Mouse (Mus musculus): ENCODE data around the gene Gfap. TPM values are rescaled to one million over a fixed set of nuclear protein-coding genes. Genes with fewer than 3 reads are reported as not detected.

Gfap gene
- polyA plus RNA-seq, 1 experiment from 2014 or later: 0.62 TPM

DNA sequence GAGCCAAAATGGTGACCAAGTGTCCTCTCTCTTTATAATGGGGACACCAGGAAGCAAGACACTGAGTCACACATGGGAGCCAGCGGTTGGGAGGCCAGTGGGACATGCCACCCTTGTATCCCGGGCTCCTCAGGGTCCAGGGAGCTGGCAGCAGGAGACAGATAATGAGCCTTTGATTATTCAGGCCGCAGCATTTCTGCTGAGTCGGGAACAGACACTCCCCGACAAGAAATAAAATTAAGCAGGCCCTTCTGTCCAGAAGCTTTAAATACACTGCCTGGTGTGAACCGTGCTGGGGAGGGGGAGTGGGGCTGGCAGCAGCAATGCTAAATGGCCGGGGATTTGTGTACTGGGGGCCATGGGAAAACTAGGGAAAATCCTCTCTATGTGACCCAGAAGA is 10.7 kb upstream of the Gfap start:
- H3K27ac ChIP-seq (ENCODE audit: low read length): no peak overlapping the region
- no peaks in the 10 kb centered on the region for H3K27me3 ChIP-seq (ENCODE audit: control insufficient read depth, insufficient read depth, low read length)
- peaks cover 81% of the 10 kb centered on the region for H3K36me3 ChIP-seq (ENCODE audit: control insufficient read depth, insufficient read depth, low read length)
- H3K4me2 ChIP-seq (replicated peaks; ENCODE audit: low read depth, low read length): no peak overlapping the region
- 79% methylated on average over 7 of the region's 7 CpGs for WGBS
- H3K9ac ChIP-seq (replicated peaks; ENCODE audit: low read depth, low read length): no peak overlapping the region
- H3K9me3 ChIP-seq (ENCODE audit: control insufficient read depth, low read depth, low read length): no peaks in the 10 kb centered on the region
- H3K4me3 ChIP-seq (ENCODE audit: low read depth, low read length): no peak overlapping the region
- no peak for ATAC-seq (ENCODE audit: insufficient number of reproducible peaks, insufficient read depth, low FRiP score, low read depth)
- no peaks in the 10 kb centered on the region for H3K4me1 ChIP-seq (ENCODE audit: control insufficient read depth, insufficient read depth, low read length)

DNA sequence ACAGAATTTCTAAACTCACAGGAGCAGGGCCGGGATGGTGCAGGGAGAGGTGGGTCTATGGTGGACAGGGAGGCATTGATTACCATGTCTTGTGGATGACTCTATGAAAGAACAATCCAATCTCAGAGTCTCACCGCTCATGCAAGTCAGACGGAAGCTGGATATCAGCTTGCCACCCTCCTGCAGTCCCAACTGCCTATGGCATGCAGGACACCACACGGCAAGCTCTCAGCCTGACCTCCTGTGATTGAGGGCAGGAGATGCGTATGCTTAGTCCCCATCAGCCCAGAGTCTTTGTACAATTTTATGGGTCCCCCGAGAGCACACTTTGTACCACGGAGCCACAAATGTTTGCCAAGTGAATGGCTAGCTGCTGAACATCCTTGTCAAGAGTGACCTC is 2.9 kb upstream of the Gfap start:
- H3K36me3 ChIP-seq (ENCODE audit: control insufficient read depth, insufficient read depth, low read length): peaks cover 31% of the 10 kb centered on the region
- no peak overlapping the region for H3K4me2 ChIP-seq (replicated peaks; ENCODE audit: low read depth, low read length)
- 67% methylated on average over 7 of the region's 7 CpGs for WGBS
- no peak overlapping the region for H3K27ac ChIP-seq (ENCODE audit: low read length)
- ATAC-seq (ENCODE audit: insufficient number of reproducible peaks, insufficient read depth, low FRiP score, low read depth): no peak
- H3K4me3 ChIP-seq (ENCODE audit: low read depth, low read length): no peak overlapping the region
- no peaks in the 10 kb centered on the region for H3K9me3 ChIP-seq (ENCODE audit: control insufficient read depth, low read depth, low read length)
- H3K9ac ChIP-seq (replicated peaks; ENCODE audit: low read depth, low read length): no peak overlapping the region
- H3K4me1 ChIP-seq (ENCODE audit: control insufficient read depth, insufficient read depth, low read length): no peaks in the 10 kb centered on the region
- H3K27me3 ChIP-seq (ENCODE audit: control insufficient read depth, insufficient read depth, low read length): no peaks in the 10 kb centered on the region

DNA sequence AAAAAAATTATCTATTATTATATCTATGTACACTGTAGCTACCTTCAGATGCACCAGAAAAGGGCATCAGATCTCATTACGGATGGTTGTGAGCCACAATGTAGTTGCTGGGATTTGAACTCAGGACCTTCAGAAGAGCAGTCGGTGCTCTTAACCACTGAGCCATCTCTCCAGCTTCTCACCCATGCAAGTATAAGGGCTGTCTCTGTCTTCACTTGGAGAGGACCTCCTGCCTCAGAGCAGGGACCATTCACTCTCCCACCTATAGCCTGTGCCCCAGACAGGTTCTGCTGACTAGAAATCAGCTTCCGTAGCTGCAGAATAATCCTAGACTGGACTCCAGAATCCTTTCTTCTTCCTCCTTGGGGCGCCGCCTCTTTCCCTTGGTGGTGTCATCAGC is 1.4 kb upstream of the Gfap start:
- no peak overlapping the region for H3K9ac ChIP-seq (replicated peaks; ENCODE audit: low read depth, low read length)
- 83% methylated on average over 5 of the region's 5 CpGs for WGBS
- H3K36me3 ChIP-seq (ENCODE audit: control insufficient read depth, insufficient read depth, low read length): peaks cover 17% of the 10 kb centered on the region; the same call in 1 of the 2 replicates
- H3K27ac ChIP-seq (ENCODE audit: low read length): no peak overlapping the region
- H3K4me2 ChIP-seq (replicated peaks; ENCODE audit: low read depth, low read length): no peak overlapping the region
- no peaks in the 10 kb centered on the region for H3K9me3 ChIP-seq (ENCODE audit: control insufficient read depth, low read depth, low read length)
- no peak for ATAC-seq (ENCODE audit: insufficient number of reproducible peaks, insufficient read depth, low FRiP score, low read depth)
- H3K4me1 ChIP-seq (ENCODE audit: control insufficient read depth, insufficient read depth, low read length): no peaks in the 10 kb centered on the region
- no peaks in the 10 kb centered on the region for H3K27me3 ChIP-seq (ENCODE audit: control insufficient read depth, insufficient read depth, low read length)
- no peak overlapping the region for H3K4me3 ChIP-seq (ENCODE audit: low read depth, low read length)

DNA sequence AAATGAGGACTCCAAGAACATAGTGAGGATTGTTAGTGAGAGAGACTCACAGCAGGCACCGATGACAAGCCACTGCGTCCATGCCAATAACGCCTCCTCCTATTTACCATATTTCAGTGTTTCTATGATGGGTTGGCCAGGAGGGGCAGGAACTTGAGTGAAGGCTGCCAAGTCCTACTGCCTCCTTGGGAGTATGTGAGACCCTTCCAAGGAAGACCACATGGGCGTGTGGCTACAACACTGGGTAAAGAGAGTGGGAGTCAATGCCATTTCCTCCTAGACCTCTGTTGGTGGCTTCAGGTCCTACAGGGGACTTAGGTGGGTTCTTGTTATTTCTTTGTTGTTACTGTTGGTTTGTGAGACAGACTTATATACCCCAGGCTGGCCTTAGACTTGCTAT is 487 bp upstream of the Gfap start:
- peaks cover 9% of the 10 kb centered on the region; the same call in 1 of the 2 replicates for H3K36me3 ChIP-seq (ENCODE audit: control insufficient read depth, insufficient read depth, low read length)
- H3K4me3 ChIP-seq (ENCODE audit: low read depth, low read length): no peak overlapping the region
- no peak overlapping the region for H3K27ac ChIP-seq (ENCODE audit: low read length)
- no peaks in the 10 kb centered on the region for H3K9me3 ChIP-seq (ENCODE audit: control insufficient read depth, low read depth, low read length)
- no peaks in the 10 kb centered on the region for H3K27me3 ChIP-seq (ENCODE audit: control insufficient read depth, insufficient read depth, low read length)
- no peaks in the 10 kb centered on the region for H3K4me1 ChIP-seq (ENCODE audit: control insufficient read depth, insufficient read depth, low read length)
- H3K9ac ChIP-seq (replicated peaks; ENCODE audit: low read depth, low read length): no peak overlapping the region
- no peak overlapping the region for H3K4me2 ChIP-seq (replicated peaks; ENCODE audit: low read depth, low read length)
- ATAC-seq (ENCODE audit: insufficient number of reproducible peaks, insufficient read depth, low FRiP score, low read depth): no peak
- 69% methylated on average over 4 of the region's 4 CpGs for WGBS

DNA sequence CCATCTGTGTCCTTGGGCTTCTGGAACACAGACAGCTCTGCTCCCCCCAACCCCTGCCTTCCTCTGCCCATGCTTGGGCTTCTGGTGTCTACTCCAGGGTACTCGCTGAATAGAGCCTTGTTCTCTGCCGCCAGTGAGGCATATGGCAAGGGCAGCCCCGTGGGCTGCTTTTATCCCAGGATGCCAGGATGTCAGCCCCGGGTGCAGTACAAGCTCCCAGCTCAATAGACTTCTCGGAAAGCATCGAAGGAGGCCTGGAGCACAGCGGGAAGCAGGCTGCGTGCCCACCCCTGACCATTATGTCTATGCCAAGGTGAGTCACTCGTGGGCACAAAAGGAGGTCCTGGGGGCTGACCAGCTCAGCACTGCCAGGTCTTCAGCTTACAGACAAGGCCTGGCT is 2.3 kb downstream of the Gfap start:
- Histone ChIP-seq H3K4me1 (ENCODE audit: control insufficient read depth, insufficient read depth, low read length) (0 out of 2 replicates have a peak, but pooled peaks cover 1% of the 10 kb centered on the region), H3K36me3 (ENCODE audit: control insufficient read depth, insufficient read depth, low read length) (no peaks in the 10 kb centered on the region), H3K9ac (replicated peaks; ENCODE audit: low read depth, low read length) (no peak overlapping the region), H3K27ac (ENCODE audit: low read length) (no peak overlapping the region), H3K9me3 (ENCODE audit: control insufficient read depth, low read depth, low read length) (no peaks in the 10 kb centered on the region), H3K27me3 (ENCODE audit: control insufficient read depth, insufficient read depth, low read length) (no peaks in the 10 kb centered on the region), H3K4me3 (ENCODE audit: low read depth, low read length) (no peak overlapping the region), H3K4me2 (replicated peaks; ENCODE audit: low read depth, low read length) (no peak overlapping the region)
- WGBS: 74% methylated on average over 9 of the region's 9 CpGs
- ATAC-seq (ENCODE audit: insufficient number of reproducible peaks, insufficient read depth, low FRiP score, low read depth): no peak

DNA sequence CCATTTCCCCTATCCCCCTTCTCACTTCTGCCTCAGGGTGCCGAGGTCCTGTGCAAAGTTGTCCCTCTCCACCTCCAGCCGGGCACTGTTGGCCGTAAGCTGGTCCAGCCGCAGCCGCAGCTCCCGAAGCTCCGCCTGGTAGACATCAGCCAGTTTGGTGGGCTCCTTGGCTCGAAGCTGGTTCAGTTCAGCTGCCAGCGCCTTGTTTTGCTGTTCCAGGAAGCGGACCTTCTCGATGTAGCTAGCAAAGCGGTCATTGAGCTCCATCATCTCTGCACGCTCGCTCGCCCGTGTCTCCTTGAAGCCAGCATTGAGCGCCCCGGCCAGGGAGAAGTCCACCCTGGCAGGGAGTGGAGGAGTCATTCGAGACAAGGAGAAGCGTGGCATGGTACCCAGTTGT is 4.1 kb downstream of the Gfap start:
- Histone ChIP-seq H3K27me3 (ENCODE audit: control insufficient read depth, insufficient read depth, low read length) (no peaks in the 10 kb centered on the region), H3K4me1 (ENCODE audit: control insufficient read depth, insufficient read depth, low read length) (0 out of 2 replicates have a peak, but pooled peaks cover 3% of the 10 kb centered on the region), H3K9ac (replicated peaks; ENCODE audit: low read depth, low read length) (no peak overlapping the region), H3K27ac (ENCODE audit: low read length) (no peak overlapping the region), H3K9me3 (ENCODE audit: control insufficient read depth, low read depth, low read length) (no peaks in the 10 kb centered on the region), H3K36me3 (ENCODE audit: control insufficient read depth, insufficient read depth, low read length) (no peaks in the 10 kb centered on the region), H3K4me2 (replicated peaks; ENCODE audit: low read depth, low read length) (no peak overlapping the region), H3K4me3 (ENCODE audit: low read depth, low read length) (no peak overlapping the region)
- 77% methylated on average over 20 of the region's 20 CpGs for WGBS
- ATAC-seq (ENCODE audit: insufficient number of reproducible peaks, insufficient read depth, low FRiP score, low read depth): no peak

DNA sequence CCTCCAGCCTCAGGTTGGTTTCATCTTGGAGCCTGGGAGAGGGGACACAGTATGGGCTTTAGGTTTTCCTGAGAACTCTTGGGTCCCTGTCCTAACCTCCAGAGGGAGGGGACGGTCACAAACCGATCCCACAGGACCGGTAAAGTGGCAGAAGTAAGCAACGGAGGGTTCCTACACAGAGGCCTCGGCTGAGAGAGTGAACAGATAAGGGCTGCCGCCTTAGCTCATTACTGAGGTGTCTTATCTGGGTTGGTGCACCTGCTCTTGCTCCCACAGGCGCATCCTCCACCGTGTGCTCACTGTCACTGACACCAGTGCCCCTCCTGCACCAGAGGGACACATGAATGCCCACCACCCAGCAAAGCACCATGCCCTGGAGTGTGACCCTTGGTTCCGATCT is 4.9 kb downstream of the Gfap start:
- Histone ChIP-seq H3K4me1 (ENCODE audit: control insufficient read depth, insufficient read depth, low read length) (0 out of 2 replicates have a peak, but pooled peaks cover 3% of the 10 kb centered on the region), H3K9me3 (ENCODE audit: control insufficient read depth, low read depth, low read length) (no peaks in the 10 kb centered on the region), H3K27ac (ENCODE audit: low read length) (no peak overlapping the region), H3K4me3 (ENCODE audit: low read depth, low read length) (no peak overlapping the region), H3K9ac (replicated peaks; ENCODE audit: low read depth, low read length) (no peak overlapping the region), H3K27me3 (ENCODE audit: control insufficient read depth, insufficient read depth, low read length) (no peaks in the 10 kb centered on the region), H3K4me2 (replicated peaks; ENCODE audit: low read depth, low read length) (no peak overlapping the region), H3K36me3 (ENCODE audit: control insufficient read depth, insufficient read depth, low read length) (no peaks in the 10 kb centered on the region)
- peak; percentile 59; the same call in 1 of the 2 replicates for ATAC-seq (ENCODE audit: insufficient number of reproducible peaks, insufficient read depth, low FRiP score, low read depth)
- 54% methylated on average over 9 of the region's 9 CpGs for WGBS

DNA sequence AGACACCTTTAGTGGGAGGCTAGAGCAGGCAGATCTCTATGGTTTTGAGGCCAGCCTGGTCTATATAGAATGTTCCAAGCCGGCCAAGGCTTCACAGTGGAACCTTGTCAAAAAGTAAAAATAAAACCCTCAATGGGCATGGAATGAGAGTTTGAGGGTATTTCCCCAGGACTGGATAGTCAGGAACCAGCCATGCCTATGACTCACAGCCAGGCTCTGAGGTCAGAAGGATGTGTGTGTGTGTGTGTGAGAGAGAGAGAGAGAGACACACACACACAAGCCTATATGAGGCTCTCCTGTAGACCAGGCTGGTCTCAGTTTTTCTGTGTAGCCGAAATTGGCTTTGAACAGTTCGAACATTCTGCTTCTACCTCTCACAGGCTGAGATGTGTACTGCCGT is 6.0 kb downstream of the Gfap start:
- Histone ChIP-seq H3K4me2 (replicated peaks; ENCODE audit: low read depth, low read length) (no peak overlapping the region), H3K9ac (replicated peaks; ENCODE audit: low read depth, low read length) (no peak overlapping the region), H3K4me1 (ENCODE audit: control insufficient read depth, insufficient read depth, low read length) (0 out of 2 replicates have a peak, but pooled peaks cover 3% of the 10 kb centered on the region), H3K9me3 (ENCODE audit: control insufficient read depth, low read depth, low read length) (no peaks in the 10 kb centered on the region), H3K27me3 (ENCODE audit: control insufficient read depth, insufficient read depth, low read length) (no peaks in the 10 kb centered on the region), H3K36me3 (ENCODE audit: control insufficient read depth, insufficient read depth, low read length) (no peaks in the 10 kb centered on the region), H3K4me3 (ENCODE audit: low read depth, low read length) (no peak overlapping the region), H3K27ac (ENCODE audit: low read length) (no peak overlapping the region)
- 92% methylated on average over 4 of the region's 4 CpGs for WGBS
- no peak for ATAC-seq (ENCODE audit: insufficient number of reproducible peaks, insufficient read depth, low FRiP score, low read depth)

DNA sequence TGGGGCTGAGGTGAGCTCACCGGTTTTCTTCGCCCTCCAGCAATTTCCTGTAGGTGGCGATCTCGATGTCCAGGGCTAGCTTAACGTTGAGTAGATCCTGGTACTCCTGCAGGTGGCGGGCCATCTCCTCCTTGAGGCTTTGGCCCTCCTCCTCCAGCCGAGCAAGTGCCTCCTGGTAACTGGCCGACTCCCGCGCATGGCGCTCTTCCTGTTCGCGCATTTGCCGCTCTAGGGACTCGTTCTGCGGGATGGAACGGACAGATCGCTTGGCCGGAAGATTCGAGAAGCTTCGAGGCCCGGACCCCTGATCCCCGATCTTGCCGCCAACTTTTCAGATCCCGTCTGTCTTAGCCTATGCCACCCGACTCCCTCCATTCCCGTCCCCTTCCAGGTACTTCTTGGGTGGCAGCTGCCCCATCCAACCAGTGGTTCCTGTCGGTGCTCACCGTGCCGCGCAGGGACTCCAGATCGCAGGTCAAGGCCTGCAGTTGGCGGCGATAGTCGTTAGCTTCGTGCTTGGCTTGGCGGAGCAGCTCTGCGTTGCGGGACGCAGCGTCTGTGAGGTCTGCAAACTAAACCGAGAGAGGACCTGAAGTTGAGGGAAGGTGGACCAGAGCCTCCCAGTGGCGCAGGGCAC is 7.6 kb downstream of the Gfap start:
- H3K36me3 ChIP-seq (ENCODE audit: control insufficient read depth, insufficient read depth, low read length): no peaks in the 10 kb centered on the region
- H3K9me3 ChIP-seq (ENCODE audit: control insufficient read depth, low read depth, low read length): no peaks in the 10 kb centered on the region
- H3K4me2 ChIP-seq (replicated peaks; ENCODE audit: low read depth, low read length): peak overlapping the region; percentile 72
- H3K27ac ChIP-seq (ENCODE audit: low read length): no peak overlapping the region
- peak; percentile 76 for ATAC-seq (ENCODE audit: insufficient number of reproducible peaks, insufficient read depth, low FRiP score, low read depth)
- H3K4me3 ChIP-seq (ENCODE audit: low read depth, low read length): peak overlapping the region; percentile 34
- 4% methylated on average over 43 of the region's 43 CpGs for WGBS
- H3K27me3 ChIP-seq (ENCODE audit: control insufficient read depth, insufficient read depth, low read length): no peaks in the 10 kb centered on the region
- H3K9ac ChIP-seq (replicated peaks; ENCODE audit: low read depth, low read length): peak overlapping the region; percentile 45
- H3K4me1 ChIP-seq (ENCODE audit: control insufficient read depth, insufficient read depth, low read length): 0 out of 2 replicates have a peak, but pooled peaks cover 3% of the 10 kb centered on the region

Data from stomach, embryonic 14.5 days (tissue).